Mouse (Mus musculus) myocyte (in vitro differentiated cells): ENCODE results near the gene AI597479.

Experiments
- POLR2A ChIP-seq: IDR thresholded peaks from one replicate; pipeline ENCODE4 v1.6.1; 2011; ENCODE audit warnings: low read depth, mild to moderate bottlenecking, control low read depth, moderate library complexity; ENCODE audit not compliant: insufficient read length
- TCF12 ChIP-seq: IDR thresholded peaks from one replicate; pipeline ENCODE4 v1.6.1; 2011; ENCODE audit warnings: mild to moderate bottlenecking, control low read depth; ENCODE audit not compliant: poor library complexity, insufficient read depth, severe bottlenecking

DNA sequence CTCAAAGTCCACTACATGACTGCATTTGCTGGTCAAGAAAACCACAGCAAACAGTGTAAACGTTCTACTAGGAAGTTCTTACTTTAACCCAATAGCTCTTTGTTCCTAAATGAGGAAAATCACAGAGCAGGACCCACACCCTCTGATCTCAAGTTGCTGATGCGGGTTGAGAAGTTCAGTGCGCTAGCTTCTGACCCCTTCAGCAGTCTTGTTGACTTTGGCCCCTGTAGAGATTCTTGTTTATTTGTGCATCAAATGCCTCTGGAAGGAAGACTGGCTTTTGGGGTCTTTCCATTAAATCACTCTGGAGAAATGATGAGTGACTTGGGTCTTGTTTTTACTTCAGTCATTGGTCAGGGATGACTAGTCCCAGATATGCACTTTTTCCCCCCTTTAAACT is 51.7 kb downstream of the AI597479 start:
- TF ChIP-seq POLR2A: no peak
- no peak for TF ChIP-seq TCF12
